Mouse (Mus musculus) splenic B cell, adult 2 months (primary cell): ENCODE measurements around the gene Zfp710.

Experiments used
- DNase-seq: peaks from one replicate; pipeline ENCODE4 v3.0.0-alpha.2; 2011; ENCODE audit warnings: low read depth, low spot score
- H3K27me3 ChIP-seq: 2 replicates; pipeline ENCODE4 v1.6.1; 2012; ENCODE audit warnings: mild to moderate bottlenecking, low read length, moderate library complexity, mixed read lengths; ENCODE audit not compliant: control insufficient read depth, poor library complexity, insufficient read depth, severe bottlenecking
- H3K36me3 ChIP-seq: 2 replicates; pipeline ENCODE4 v1.6.1; 2012; ENCODE audit warnings: mild to moderate bottlenecking, low read length, moderate library complexity, mixed read lengths; ENCODE audit not compliant: control insufficient read depth, poor library complexity, insufficient read depth, severe bottlenecking

Zfp710 gene

GRCm38 (mm10) chr7:80058405-80059063 is 33.9 kb downstream of the Zfp710 start:
- Histone ChIP-seq H3K27me3 (no peaks in the 10 kb centered on the region), H3K36me3 (peaks cover 2% of the 10 kb centered on the region; the same call in 1 of the 2 replicates)
- DNase-seq: no peak

GRCm38 (mm10) chr7:80059064-80059838 is 34.6 kb downstream of the Zfp710 start:
- DNase-seq: peak; percentile 33
- Histone ChIP-seq H3K27me3 (no peaks in the 10 kb centered on the region), H3K36me3 (peaks cover under 1% of the 10 kb centered on the region; the same call in 1 of the 2 replicates)

- no peaks in the 10 kb centered on the region for H3K27me3 ChIP-seq
- no peak for DNase-seq
- no peaks in the 10 kb centered on the region; the same call in 1 of the 2 replicates for H3K36me3 ChIP-seq
Observed at GRCm38 (mm10) chr7:80060012-80060778, 35.6 kb downstream of the Zfp710 start.

GRCm38 (mm10) chr7:80062083-80062826 is 37.6 kb downstream of the Zfp710 start:
- H3K27me3 ChIP-seq: no peaks in the 10 kb centered on the region
- H3K36me3 ChIP-seq: no peaks in the 10 kb centered on the region; the same call in 1 of the 2 replicates
- no peak for DNase-seq

GRCm38 (mm10) chr7:80063244-80063643 is 38.6 kb downstream of the Zfp710 start:
- Histone ChIP-seq H3K27me3 (no peaks in the 10 kb centered on the region), H3K36me3 (no peaks in the 10 kb centered on the region; the same call in 1 of the 2 replicates)
- no peak for DNase-seq

GRCm38 (mm10) chr7:80063902-80064736 is 39.5 kb downstream of the Zfp710 start:
- Histone ChIP-seq H3K27me3 (no peaks in the 10 kb centered on the region), H3K36me3 (no peaks in the 10 kb centered on the region; the same call in 1 of the 2 replicates)
- DNase-seq: peak; percentile 36

- Histone ChIP-seq H3K27me3 (no peaks in the 10 kb centered on the region), H3K36me3 (no peaks in the 10 kb centered on the region; the same call in 1 of the 2 replicates)
- no peak for DNase-seq
Observed at GRCm38 (mm10) chr7:80065250-80065649, 40.6 kb downstream of the Zfp710 start.

- Histone ChIP-seq H3K27me3 (no peaks in the 10 kb centered on the region), H3K36me3 (no peaks in the 10 kb centered on the region; the same call in 1 of the 2 replicates)
- DNase-seq: no peak
Observed at GRCm38 (mm10) chr7:80066675-80067455, 42.3 kb downstream of the Zfp710 start.

- DNase-seq: no peak
- H3K36me3 ChIP-seq: no peaks in the 10 kb centered on the region; the same call in 1 of the 2 replicates
- H3K27me3 ChIP-seq: no peaks in the 10 kb centered on the region
Observed at GRCm38 (mm10) chr7:80068341-80068740, 43.7 kb downstream of the Zfp710 start.

- no peaks in the 10 kb centered on the region for H3K27me3 ChIP-seq
- DNase-seq: no peak
- no peaks in the 10 kb centered on the region for H3K36me3 ChIP-seq
Observed at GRCm38 (mm10) chr7:80069615-80070327, 45.2 kb downstream of the Zfp710 start.

- no peak for DNase-seq
- Histone ChIP-seq H3K36me3 (no peaks in the 10 kb centered on the region), H3K27me3 (no peaks in the 10 kb centered on the region)
Observed at GRCm38 (mm10) chr7:80071209-80071608, 46.6 kb downstream of the Zfp710 start.

GRCm38 (mm10) chr7:80072297-80072696 is 47.7 kb downstream of the Zfp710 start:
- Histone ChIP-seq H3K27me3 (no peaks in the 10 kb centered on the region), H3K36me3 (no peaks in the 10 kb centered on the region)
- no peak for DNase-seq
